Mouse (Mus musculus): Measurements from ENCODE around the gene Dab1. TPM values are rescaled to one million over a fixed set of nuclear protein-coding genes. Genes with fewer than 3 reads are reported as not detected.

Gene Dab1
- total and polyA plus RNA-seq, 2 experiments from 2014 or later: 47.9 to 109 TPM

DNA sequence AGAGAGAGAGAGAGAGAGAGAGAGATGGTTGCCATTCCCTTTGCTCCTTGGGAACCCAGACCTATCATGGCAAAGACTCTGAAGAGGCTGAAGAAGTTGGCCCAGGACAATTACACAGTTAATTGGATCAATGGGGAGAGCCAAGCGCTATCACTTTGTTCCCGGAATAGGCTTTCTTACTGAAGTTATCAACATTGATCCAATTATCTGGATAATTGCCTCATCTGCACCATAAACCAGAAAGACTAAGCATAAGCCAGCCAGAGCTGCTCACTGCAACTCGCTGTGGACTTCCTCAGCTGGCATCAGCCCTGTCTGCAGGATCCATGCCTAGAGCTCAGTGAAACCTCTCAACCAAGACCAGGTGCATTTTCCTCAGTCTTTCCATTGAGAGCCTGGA is 1156.4 kb downstream of the Dab1 start:
- H3K4me2 ChIP-seq (ENCODE audit: low read depth, low read length, poor library complexity, severe bottlenecking): no peak overlapping the region
- no peak overlapping the region for H3K4me3 ChIP-seq (ENCODE audit: low read depth, low read length)
- H3K4me1 ChIP-seq (ENCODE audit: insufficient read depth, low read length): no peaks in the 10 kb centered on the region
- no peaks in the 10 kb centered on the region for H3K9me3 ChIP-seq (ENCODE audit: low read length)
- no peaks in the 10 kb centered on the region for H3K27me3 ChIP-seq (ENCODE audit: insufficient read depth, low read length)
- no peaks in the 10 kb centered on the region for H3K36me3 ChIP-seq (ENCODE audit: insufficient read depth, low read length)
- no peak for DNase-seq (ENCODE audit: low spot score)
- ATAC-seq (ENCODE audit: low FRiP score): no peak
- WGBS: 20% methylated on average over 3 of the region's 3 CpGs
- no peak overlapping the region for H3K9ac ChIP-seq (replicated peaks; ENCODE audit: low read length, poor library complexity, severe bottlenecking)
- no peak overlapping the region for H3K27ac ChIP-seq (ENCODE audit: low read depth, low read length)
- TF ChIP-seq CTCF (IDR thresholded peaks at IDR 0.05): no peak

DNA sequence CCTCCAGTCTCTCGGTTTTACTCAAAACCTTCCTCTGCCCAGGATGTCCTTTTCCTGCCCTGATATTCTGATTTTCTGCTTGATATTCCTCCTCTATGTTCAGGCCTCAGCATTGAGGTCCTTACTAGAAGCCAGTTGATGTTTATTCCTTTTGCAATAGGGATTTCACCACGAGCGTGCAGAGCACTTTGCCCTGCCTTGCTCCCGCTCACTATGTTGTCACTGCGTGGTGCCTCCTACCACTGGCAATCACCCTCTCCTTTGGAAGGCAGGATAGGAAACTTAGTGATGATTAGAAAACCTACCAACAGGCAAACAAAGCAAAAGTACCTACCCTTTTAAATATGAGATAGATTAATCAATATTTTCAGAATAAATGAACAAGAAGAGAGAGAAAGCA is 1160.3 kb downstream of the Dab1 start:
- Histone ChIP-seq H3K9ac (replicated peaks; ENCODE audit: low read length, poor library complexity, severe bottlenecking) (no peak overlapping the region), H3K4me1 (ENCODE audit: insufficient read depth, low read length) (no peaks in the 10 kb centered on the region), H3K4me3 (ENCODE audit: low read depth, low read length) (no peak overlapping the region), H3K9me3 (ENCODE audit: low read length) (no peaks in the 10 kb centered on the region), H3K4me2 (ENCODE audit: low read depth, low read length, poor library complexity, severe bottlenecking) (no peak overlapping the region), H3K27ac (ENCODE audit: low read depth, low read length) (no peak overlapping the region), H3K36me3 (ENCODE audit: insufficient read depth, low read length) (no peaks in the 10 kb centered on the region), H3K27me3 (ENCODE audit: insufficient read depth, low read length) (no peaks in the 10 kb centered on the region)
- TF ChIP-seq CTCF (IDR thresholded peaks at IDR 0.05): no peak
- no peak for ATAC-seq (ENCODE audit: low FRiP score)
- 87% methylated on average over 5 of the region's 5 CpGs for WGBS
- DNase-seq (ENCODE audit: low spot score): no peak

GRCm38 (mm10) chr4:104781441-104781840 is 1162.3 kb downstream of the Dab1 start:
- DNase-seq (ENCODE audit: low spot score) (no peak), ATAC-seq (ENCODE audit: low FRiP score) (no peak)
- 95% methylated on average over 3 of the region's 3 CpGs for WGBS
- H3K27ac ChIP-seq (ENCODE audit: low read depth, low read length): no peak overlapping the region
- no peak for TF ChIP-seq CTCF (IDR thresholded peaks at IDR 0.05)
- no peaks in the 10 kb centered on the region for H3K9me3 ChIP-seq (ENCODE audit: low read length)
- H3K27me3 ChIP-seq (ENCODE audit: insufficient read depth, low read length): no peaks in the 10 kb centered on the region
- no peaks in the 10 kb centered on the region for H3K36me3 ChIP-seq (ENCODE audit: insufficient read depth, low read length)
- no peak overlapping the region for H3K4me3 ChIP-seq (ENCODE audit: low read depth, low read length)
- no peak overlapping the region for H3K4me2 ChIP-seq (ENCODE audit: low read depth, low read length, poor library complexity, severe bottlenecking)
- no peak overlapping the region for H3K9ac ChIP-seq (replicated peaks; ENCODE audit: low read length, poor library complexity, severe bottlenecking)
- H3K4me1 ChIP-seq (ENCODE audit: insufficient read depth, low read length): no peaks in the 10 kb centered on the region

- Histone ChIP-seq H3K4me1 (ENCODE audit: insufficient read depth, low read length) (no peaks in the 10 kb centered on the region), H3K4me3 (ENCODE audit: low read depth, low read length) (no peak overlapping the region), H3K4me2 (ENCODE audit: low read depth, low read length, poor library complexity, severe bottlenecking) (no peak overlapping the region), H3K9me3 (ENCODE audit: low read length) (no peaks in the 10 kb centered on the region), H3K27ac (ENCODE audit: low read depth, low read length) (no peak overlapping the region), H3K36me3 (ENCODE audit: insufficient read depth, low read length) (no peaks in the 10 kb centered on the region), H3K9ac (replicated peaks; ENCODE audit: low read length, poor library complexity, severe bottlenecking) (no peak overlapping the region), H3K27me3 (ENCODE audit: insufficient read depth, low read length) (no peaks in the 10 kb centered on the region)
- no peak for TF ChIP-seq CTCF (IDR thresholded peaks at IDR 0.05)
- 87% methylated on average over 4 of the region's 4 CpGs for WGBS
- no peak for ATAC-seq (ENCODE audit: low FRiP score)
- DNase-seq (ENCODE audit: low spot score): no peak
Observed at GRCm38 (mm10) chr4:104782346-104782745, 1163.2 kb downstream of the Dab1 start.

GRCm38 (mm10) chr4:104792111-104792510 is 1173.0 kb downstream of the Dab1 start:
- no peaks in the 10 kb centered on the region for H3K9me3 ChIP-seq (ENCODE audit: low read length)
- no peak overlapping the region for H3K9ac ChIP-seq (replicated peaks; ENCODE audit: low read length, poor library complexity, severe bottlenecking)
- 76% methylated on average over 4 of the region's 4 CpGs for WGBS
- H3K4me2 ChIP-seq (ENCODE audit: low read depth, low read length, poor library complexity, severe bottlenecking): no peak overlapping the region
- TF ChIP-seq CTCF (IDR thresholded peaks at IDR 0.05): no peak
- no peaks in the 10 kb centered on the region for H3K4me1 ChIP-seq (ENCODE audit: insufficient read depth, low read length)
- no peaks in the 10 kb centered on the region for H3K36me3 ChIP-seq (ENCODE audit: insufficient read depth, low read length)
- no peak overlapping the region for H3K4me3 ChIP-seq (ENCODE audit: low read depth, low read length)
- H3K27me3 ChIP-seq (ENCODE audit: insufficient read depth, low read length): no peaks in the 10 kb centered on the region
- ATAC-seq (ENCODE audit: low FRiP score) (no peak), DNase-seq (ENCODE audit: low spot score) (no peak)
- H3K27ac ChIP-seq (ENCODE audit: low read depth, low read length): no peak overlapping the region
